Mouse (Mus musculus): ENCODE results near the gene Nfkb1. TPM values are rescaled to one million over a fixed set of nuclear protein-coding genes. Genes with fewer than 3 reads are reported as not detected.

The Nfkb1 gene
- polyA plus RNA-seq, 1 experiment = 15.7 TPM

DNA sequence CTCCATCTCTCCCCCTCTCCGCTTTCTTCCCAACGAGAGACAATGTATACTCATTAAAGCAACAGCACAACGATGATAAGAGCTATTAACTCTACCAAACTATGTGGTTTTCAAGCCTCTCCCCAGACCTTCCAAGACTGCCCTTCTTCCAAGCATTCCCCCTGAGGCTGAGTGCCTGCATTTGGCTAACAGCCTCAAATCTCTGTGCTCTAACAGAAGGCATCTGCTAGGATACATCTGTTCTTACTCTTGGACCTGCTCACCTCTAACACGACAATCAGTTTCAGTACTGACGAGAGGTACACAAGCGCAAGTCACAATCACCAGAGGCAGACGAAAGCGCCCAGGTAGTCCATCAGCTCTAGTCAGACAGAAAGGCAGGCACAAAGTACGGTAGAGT is 3.4 kb downstream of the Nfkb1 start:
- Histone ChIP-seq H3K27ac (replicated peaks; ENCODE audit: low read depth, low read length) (peak overlapping the region; percentile 55), H3K4me1 (ENCODE audit: control insufficient read depth, insufficient read depth, insufficient read length, low read length) (peaks cover 19% of the 10 kb centered on the region), H3K4me3 (ENCODE audit: insufficient read depth, low read depth, low read length) (peak overlapping the region; percentile 5; the same call in 1 of the 2 replicates)

DNA sequence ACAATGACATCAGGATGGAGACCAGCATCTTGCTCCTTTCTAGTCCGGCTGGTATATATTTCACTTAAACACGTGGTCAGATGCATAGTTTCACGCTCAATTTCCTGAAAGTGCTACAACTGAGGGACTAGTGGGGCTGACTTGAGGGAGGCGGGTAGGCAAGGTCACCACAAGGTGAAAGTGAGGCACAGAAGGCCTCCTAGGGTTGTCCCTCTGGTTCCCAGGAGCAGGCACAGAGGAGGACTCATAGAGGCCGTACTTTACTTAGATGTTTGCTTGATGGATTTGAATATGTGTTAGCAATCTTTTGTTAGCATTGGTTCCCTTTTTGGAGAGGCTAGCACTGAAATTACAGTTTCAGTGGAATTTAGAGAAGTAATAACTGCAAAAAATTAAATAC is 4.9 kb downstream of the Nfkb1 start:
- peaks cover 27% of the 10 kb centered on the region for H3K4me1 ChIP-seq (ENCODE audit: control insufficient read depth, insufficient read depth, insufficient read length, low read length)
- H3K27ac ChIP-seq (replicated peaks; ENCODE audit: low read depth, low read length) = no peak overlapping the region
- H3K4me3 ChIP-seq (ENCODE audit: insufficient read depth, low read depth, low read length) = no peak overlapping the region

DNA sequence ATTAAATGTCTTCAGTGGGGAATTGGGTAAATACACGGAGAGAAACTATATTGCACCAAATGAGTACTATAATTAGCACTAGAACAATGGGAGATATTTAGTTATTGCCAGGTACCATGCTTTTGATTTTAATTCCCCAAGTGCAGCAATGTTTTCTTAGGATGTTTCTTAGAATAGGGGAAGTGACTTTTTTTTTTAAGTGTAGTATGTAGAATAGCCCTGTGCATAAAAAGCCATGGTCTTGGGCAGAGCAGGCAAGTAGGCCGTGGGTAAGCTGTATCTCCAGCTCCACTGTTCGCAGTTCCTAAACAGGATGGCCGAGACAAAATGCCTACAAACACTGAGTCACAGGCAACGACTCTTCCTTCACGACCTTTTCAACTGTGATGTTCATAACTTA is 8.1 kb downstream of the Nfkb1 start:
- H3K4me3 ChIP-seq (ENCODE audit: insufficient read depth, low read depth, low read length) = no peak overlapping the region
- H3K4me1 ChIP-seq (ENCODE audit: control insufficient read depth, insufficient read depth, insufficient read length, low read length) = peaks cover 32% of the 10 kb centered on the region
- peak overlapping the region; percentile 58; the same call in 1 of the 2 replicates for H3K27ac ChIP-seq (replicated peaks; ENCODE audit: low read depth, low read length)

DNA sequence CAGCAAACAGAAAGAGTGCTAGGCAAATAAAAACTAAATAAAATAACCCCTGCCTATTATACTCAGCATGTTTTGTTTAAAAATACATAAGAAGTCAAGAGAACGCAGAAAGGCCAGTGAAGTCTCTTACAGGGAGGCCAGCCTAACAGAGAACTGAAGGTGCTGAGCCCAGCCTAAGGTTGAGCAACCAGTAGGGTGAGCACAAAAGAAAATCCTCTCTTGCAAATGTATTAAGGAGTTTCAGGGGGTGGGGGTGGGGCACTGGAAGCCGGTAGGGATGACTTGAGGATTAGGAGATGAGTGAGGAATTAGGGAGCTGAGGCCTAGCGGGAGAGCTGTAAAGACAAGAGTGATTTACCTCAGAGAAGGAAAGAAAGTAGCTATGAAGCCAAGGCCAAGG is 9.1 kb downstream of the Nfkb1 start:
- Histone ChIP-seq H3K27ac (replicated peaks; ENCODE audit: low read depth, low read length) (0 out of 2 replicates have a peak overlapping the region, but pooled peaks have one; percentile 8), H3K4me1 (ENCODE audit: control insufficient read depth, insufficient read depth, insufficient read length, low read length) (peaks cover 28% of the 10 kb centered on the region), H3K4me3 (ENCODE audit: insufficient read depth, low read depth, low read length) (no peak overlapping the region)

DNA sequence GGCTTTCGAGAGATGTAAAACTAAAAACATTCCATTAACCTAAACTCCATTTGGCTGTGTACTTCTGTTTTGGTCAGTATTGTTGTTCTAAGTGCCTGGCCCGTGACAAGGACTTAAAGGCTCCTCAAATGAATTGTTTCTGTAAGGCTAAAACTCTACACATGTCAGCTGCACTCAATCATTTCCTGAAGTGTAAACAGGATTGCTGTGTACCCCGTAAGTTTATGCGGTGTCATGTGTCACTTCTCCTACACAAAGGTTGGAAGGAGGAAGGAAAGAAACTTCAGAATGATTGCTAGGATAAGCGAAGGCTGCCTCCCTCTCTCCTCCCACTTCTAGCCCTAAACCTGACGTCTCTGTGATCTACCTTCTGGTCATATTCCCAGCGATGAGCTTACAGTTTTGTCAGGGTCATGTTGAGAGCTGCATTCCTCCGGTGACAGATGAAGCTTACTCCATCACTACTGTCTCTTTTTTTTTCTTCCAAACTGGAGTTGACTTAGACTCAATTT is 10.0 kb downstream of the Nfkb1 start:
- peaks cover 31% of the 10 kb centered on the region for H3K4me1 ChIP-seq (ENCODE audit: control insufficient read depth, insufficient read depth, insufficient read length, low read length)
- H3K4me3 ChIP-seq (ENCODE audit: insufficient read depth, low read depth, low read length) = no peak overlapping the region
- peak overlapping the region; percentile 41; the same call in 1 of the 2 replicates for H3K27ac ChIP-seq (replicated peaks; ENCODE audit: low read depth, low read length)

DNA sequence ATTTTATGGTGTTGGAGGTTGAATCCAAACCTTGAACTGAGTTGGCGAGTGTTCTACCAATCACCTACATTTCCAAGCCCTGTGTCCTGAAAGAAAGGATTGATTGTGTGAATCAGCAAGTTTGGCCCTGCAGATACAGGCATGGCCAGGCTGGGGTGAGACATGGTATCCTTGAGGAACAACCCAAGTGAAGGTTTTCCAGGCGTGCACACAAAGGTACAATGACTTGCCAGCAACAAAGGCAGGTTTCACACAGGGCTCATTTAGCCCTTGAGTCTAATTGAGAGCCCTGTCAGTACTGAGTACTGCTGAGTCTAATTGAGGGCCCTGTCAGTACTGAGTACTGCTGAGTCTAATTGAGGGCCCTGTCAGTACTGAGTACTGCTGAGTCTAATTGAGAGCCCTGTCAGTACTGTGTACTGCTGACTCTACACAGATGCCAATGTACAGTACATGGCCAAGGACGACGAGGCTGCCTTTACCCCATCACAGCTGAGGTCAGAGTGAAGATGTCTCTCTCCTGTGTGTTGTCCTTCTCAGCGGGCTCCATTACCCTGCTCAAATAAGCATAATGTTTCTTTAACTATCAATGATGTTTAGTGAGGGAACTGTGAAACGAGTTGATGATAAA is 11.0 kb downstream of the Nfkb1 start:
- Histone ChIP-seq H3K4me1 (ENCODE audit: control insufficient read depth, insufficient read depth, insufficient read length, low read length) (peaks cover 34% of the 10 kb centered on the region), H3K27ac (replicated peaks; ENCODE audit: low read depth, low read length) (no peak overlapping the region), H3K4me3 (ENCODE audit: insufficient read depth, low read depth, low read length) (no peak overlapping the region)

DNA sequence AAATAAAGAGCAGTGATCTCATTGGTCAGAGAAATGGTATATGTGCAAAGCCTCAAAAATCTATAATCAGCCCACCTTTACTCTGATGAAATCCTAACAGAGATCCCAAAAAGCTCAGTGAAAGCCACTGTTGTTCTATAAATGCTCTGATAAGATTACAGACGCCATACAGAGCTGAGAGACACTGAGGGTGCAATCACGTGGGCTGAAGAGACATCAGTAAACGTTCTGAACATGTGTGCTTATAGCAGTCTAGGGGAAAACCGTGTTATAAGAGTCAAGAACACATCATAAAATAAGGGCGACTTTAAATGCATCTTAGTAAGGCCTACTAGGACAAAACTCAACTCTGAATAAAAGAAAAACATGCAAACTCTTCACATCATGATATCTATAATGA is 14.3 kb downstream of the Nfkb1 start:
- Histone ChIP-seq H3K4me1 (ENCODE audit: control insufficient read depth, insufficient read depth, insufficient read length, low read length) (peaks cover 29% of the 10 kb centered on the region), H3K4me3 (ENCODE audit: insufficient read depth, low read depth, low read length) (no peak overlapping the region), H3K27ac (replicated peaks; ENCODE audit: low read depth, low read length) (no peak overlapping the region)

DNA sequence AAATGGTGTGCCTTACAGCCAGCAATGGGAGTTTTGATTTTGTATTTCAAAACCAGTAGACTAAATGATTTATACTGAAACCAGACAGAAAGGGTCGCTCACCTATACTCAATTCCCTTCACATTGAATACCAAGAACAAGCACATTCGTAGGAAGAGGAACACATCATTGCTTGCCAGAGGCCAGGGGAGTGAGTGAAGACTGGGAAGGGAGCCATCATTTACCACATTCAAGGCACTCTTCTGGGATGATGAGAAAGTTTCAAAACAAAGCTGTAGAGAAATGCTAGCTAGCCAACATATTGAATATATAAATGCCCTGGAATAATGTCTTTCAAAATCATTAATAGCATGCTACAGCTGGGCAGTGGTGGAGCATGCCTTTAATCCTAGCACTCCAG is 15.0 kb downstream of the Nfkb1 start:
- Histone ChIP-seq H3K4me1 (ENCODE audit: control insufficient read depth, insufficient read depth, insufficient read length, low read length) (peaks cover 24% of the 10 kb centered on the region), H3K27ac (replicated peaks; ENCODE audit: low read depth, low read length) (no peak overlapping the region), H3K4me3 (ENCODE audit: insufficient read depth, low read depth, low read length) (no peak overlapping the region)

DNA sequence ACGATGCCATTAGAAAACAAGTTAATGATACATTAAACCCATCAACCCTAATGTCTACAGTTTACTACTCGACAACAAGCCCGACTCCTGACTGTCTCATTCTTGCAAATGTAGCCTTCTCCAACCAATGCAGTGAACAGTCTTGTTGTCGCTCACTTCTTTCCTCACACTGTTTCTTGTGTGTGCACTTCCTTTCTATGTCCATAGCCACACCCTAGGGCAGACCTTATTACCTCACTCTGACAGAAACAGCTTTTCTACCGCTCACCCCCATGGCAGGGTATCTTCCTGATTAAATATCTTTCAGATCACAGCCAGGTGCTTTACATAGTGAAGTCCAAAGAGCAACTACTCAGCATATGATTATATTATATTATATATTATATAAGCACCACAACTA is 15.9 kb downstream of the Nfkb1 start:
- H3K4me1 ChIP-seq (ENCODE audit: control insufficient read depth, insufficient read depth, insufficient read length, low read length) = peaks cover 17% of the 10 kb centered on the region

DNA sequence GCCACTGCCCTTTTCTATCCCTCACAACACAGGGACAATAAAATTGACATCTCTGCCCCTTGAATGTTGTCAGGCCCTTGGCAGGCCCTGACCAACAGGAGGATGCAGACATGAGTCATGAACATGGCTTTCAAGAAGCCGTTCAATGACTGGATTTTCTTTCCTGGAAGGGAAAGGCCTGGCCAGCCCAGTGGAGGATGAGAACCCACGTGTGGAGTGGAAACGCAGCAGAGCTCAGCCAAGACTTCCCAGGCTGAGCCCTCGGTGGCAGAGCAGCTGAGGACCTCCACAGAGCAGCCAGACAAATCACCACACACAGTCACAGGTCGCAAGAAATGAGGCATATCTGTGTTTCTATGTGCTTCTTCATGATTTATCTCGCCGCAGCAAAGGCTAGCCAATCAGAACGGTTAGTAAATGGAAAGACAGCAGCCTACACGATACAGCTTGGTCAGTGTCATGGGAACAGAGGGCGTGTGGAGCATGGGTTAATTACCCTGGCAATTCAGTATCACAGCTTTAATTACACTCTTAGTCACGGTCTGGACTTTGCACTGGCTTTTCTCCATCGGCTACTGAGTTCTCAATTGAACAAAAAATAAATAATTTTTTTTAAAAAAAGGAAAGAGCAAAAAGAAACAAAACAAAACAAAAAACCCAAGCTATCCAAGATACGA is 16.5 kb downstream of the Nfkb1 start:
- H3K4me1 ChIP-seq (ENCODE audit: control insufficient read depth, insufficient read depth, insufficient read length, low read length) = peaks cover 14% of the 10 kb centered on the region

More for the DNA sequence above, 15.9 kb downstream of the Nfkb1 start:
- no peak overlapping the region for H3K4me3 ChIP-seq (ENCODE audit: insufficient read depth, low read depth, low read length)
- no peak overlapping the region for H3K27ac ChIP-seq (replicated peaks; ENCODE audit: low read depth, low read length)

DNA sequence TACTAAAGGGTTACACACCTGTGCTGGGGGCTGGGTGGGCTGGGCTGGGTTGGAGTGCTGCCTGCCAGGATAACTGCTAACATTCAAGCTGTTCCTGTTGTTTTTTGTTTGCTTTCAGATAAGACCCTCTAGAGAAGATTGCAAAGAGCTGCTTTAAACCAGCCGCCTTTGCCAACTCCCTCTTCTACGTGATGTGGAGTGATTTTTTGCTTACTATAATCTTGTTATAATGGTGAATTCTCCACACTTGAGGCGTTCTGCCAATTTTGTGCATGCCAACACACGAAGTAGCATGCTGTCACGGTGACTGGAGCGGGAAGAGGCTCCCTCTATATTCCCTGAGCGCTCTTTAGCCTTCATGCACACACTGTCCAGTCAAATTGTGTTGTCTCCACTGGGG is 17.7 kb downstream of the Nfkb1 start:
- H3K27ac ChIP-seq (replicated peaks; ENCODE audit: low read depth, low read length) = no peak overlapping the region
- peaks cover 14% of the 10 kb centered on the region for H3K4me1 ChIP-seq (ENCODE audit: control insufficient read depth, insufficient read depth, insufficient read length, low read length)
- no peak overlapping the region for H3K4me3 ChIP-seq (ENCODE audit: insufficient read depth, low read depth, low read length)

More for the DNA sequence above, 16.5 kb downstream of the Nfkb1 start:
- no peak overlapping the region for H3K4me3 ChIP-seq (ENCODE audit: insufficient read depth, low read depth, low read length)
- no peak overlapping the region; the same call in 1 of the 2 replicates for H3K27ac ChIP-seq (replicated peaks; ENCODE audit: low read depth, low read length)

DNA sequence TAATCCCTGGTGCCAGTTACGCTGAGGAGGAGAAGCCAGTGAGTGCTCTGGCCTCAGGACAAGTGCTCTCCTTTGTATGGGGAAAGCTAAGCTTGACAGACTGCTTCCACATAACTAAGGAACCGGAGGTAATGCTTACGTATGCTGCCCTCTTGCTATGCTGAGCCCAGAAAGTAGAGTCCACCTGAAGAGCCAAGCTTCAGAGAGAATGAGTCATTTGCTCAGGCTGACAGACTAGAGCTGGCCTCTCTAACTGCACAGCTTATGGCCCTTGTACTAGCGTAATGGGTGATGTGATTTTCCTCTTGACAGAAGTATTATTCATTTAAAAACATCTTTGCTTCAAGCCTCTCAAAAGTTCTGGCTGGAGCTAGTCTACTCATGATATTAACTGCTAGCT is 18.3 kb downstream of the Nfkb1 start:
- no peak overlapping the region for H3K4me3 ChIP-seq (ENCODE audit: insufficient read depth, low read depth, low read length)
- peaks cover 14% of the 10 kb centered on the region for H3K4me1 ChIP-seq (ENCODE audit: control insufficient read depth, insufficient read depth, insufficient read length, low read length)
- H3K27ac ChIP-seq (replicated peaks; ENCODE audit: low read depth, low read length) = no peak overlapping the region

DNA sequence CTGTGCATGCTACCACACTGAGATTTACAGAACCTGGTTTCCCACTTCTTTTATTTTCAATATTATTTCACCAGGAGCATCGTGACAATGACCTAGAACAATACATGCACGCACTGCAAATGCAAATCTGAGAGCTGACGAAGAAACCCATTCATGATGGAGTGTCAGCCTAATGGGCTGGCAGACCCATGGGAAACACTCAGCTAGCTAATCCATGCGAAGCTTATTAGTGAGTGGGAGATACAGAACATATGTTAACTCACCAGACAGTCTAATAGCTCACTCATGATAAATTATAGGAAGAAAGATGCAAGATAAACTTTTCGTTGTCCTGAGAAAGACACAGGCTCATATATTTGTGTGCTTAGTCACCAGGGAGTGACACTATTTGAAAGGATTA is 19.2 kb downstream of the Nfkb1 start:
- H3K4me3 ChIP-seq (ENCODE audit: insufficient read depth, low read depth, low read length) = no peak overlapping the region
- H3K27ac ChIP-seq (replicated peaks; ENCODE audit: low read depth, low read length) = no peak overlapping the region
- H3K4me1 ChIP-seq (ENCODE audit: control insufficient read depth, insufficient read depth, insufficient read length, low read length) = peaks cover 14% of the 10 kb centered on the region

DNA sequence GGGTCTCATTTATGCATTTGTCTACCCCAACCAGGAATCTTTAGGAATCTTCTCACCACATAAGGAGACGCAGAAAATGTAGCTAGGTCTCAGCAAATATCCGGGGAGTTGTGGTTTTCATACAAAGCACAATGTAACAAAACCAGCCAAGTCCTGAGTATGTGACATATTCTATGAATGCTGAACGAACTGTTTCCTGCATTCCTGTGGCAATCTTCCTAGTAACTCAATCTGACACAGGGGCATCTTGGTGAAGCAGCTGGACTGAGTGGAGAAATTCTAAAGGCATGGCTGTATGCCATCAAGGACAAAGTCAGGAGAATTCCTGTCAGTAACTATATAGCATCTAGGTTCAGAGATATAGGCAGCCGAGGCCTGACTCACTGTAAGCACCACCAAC is 20.5 kb downstream of the Nfkb1 start:
- Histone ChIP-seq H3K4me3 (ENCODE audit: insufficient read depth, low read depth, low read length) (no peak overlapping the region), H3K27ac (replicated peaks; ENCODE audit: low read depth, low read length) (no peak overlapping the region), H3K4me1 (ENCODE audit: control insufficient read depth, insufficient read depth, insufficient read length, low read length) (peaks cover 11% of the 10 kb centered on the region)

DNA sequence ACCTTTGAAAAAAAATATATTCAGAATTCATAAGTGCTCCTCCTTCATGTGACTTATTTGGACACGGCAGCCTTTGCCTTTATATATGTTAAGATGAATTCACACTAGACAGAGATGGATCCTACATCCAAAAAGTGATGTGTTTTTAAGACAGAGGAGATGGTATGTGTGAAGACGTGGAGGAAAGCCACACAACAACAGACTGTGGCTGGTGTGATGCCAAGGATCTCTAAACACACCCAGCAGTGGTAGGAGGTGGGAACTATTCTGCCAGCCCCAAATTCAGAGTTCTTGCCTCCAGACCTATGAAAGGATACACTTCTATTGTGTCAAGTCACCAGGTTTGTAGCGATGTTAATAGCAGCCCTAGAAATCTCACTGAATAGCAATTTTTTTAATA is 24.3 kb downstream of the Nfkb1 start:
- Histone ChIP-seq H3K4me1 (ENCODE audit: control insufficient read depth, insufficient read depth, insufficient read length, low read length) (no peaks in the 10 kb centered on the region), H3K27ac (replicated peaks; ENCODE audit: low read depth, low read length) (no peak overlapping the region), H3K4me3 (ENCODE audit: insufficient read depth, low read depth, low read length) (no peak overlapping the region)

DNA sequence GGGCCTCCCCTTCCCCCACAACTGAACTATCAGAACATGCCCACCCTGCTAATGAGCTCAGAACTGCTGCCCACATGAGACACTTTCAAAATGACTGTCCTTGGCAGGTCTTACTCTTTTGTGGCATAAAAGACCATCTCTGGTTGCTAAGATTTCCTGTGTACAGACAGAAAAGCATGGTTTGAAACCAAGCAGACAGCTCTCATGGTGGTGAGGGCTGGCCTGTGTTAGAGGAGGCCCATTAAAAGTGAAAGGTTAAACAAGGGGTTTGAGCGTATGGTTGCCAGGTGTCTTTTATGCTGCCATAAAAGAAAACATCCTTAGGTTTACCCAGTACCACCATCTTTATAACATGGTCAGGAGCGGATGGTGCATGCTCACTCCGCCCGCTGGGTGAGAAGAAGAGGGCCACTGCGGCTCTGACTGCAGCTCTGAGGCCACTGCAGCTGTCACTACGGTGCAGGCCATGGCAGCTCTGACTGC is 25.5 kb downstream of the Nfkb1 start:
- Histone ChIP-seq H3K4me3 (ENCODE audit: insufficient read depth, low read depth, low read length) (no peak overlapping the region), H3K27ac (replicated peaks; ENCODE audit: low read depth, low read length) (no peak overlapping the region), H3K4me1 (ENCODE audit: control insufficient read depth, insufficient read depth, insufficient read length, low read length) (no peaks in the 10 kb centered on the region)

Measured in brown adipose tissue, adult 24 weeks (tissue).